Mouse (Mus musculus) spleen, adult 2 months (tissue): ENCODE measurements around the gene Etl4.

Source experiments
- CTCF ChIP-seq: fragments of 200-500 bp; IDR thresholded peaks from 2 replicates; pipeline ENCODE4 v1.5.1; 2011; ENCODE audit warnings: mild to moderate bottlenecking, inconsistent platforms; ENCODE audit not compliant: insufficient read depth, insufficient read length, insufficient replicate concordance; ENCODE audit errors: extremely low read depth
- POLR2A ChIP-seq: fragments of 200-500 bp; IDR thresholded peaks from 2 replicates; pipeline ENCODE4 v1.6.1; 2011; ENCODE audit warnings: low read depth, low read length, inconsistent platforms

GRCm38 (mm10) chr2:19871881-19872280 lies 37.7 kb upstream of the Etl4 start:
- TF ChIP-seq POLR2A, result no peak
- TF ChIP-seq CTCF, result no peak
